Mouse (Mus musculus): Measurements from ENCODE around the gene Me3.

GRCm38 (mm10) chr7:89856440-89857217 is 224.4 kb downstream of the Me3 start:
- no peak for TF ChIP-seq MYOD1 (IDR thresholded peaks at IDR 0.05; ENCODE audit: control insufficient read depth, insufficient read length, low read depth)
- TF ChIP-seq USF1 (IDR thresholded peaks at IDR 0.05; ENCODE audit: low read depth) = no peak
- TF ChIP-seq CTCF (IDR thresholded peaks at IDR 0.05; ENCODE audit: control insufficient read depth, insufficient read depth, insufficient read length) = no peak
- no peak for TF ChIP-seq MAX (IDR thresholded peaks at IDR 0.05)
- TF ChIP-seq CEBPB (IDR thresholded peaks at IDR 0.05; ENCODE audit: low read depth) = no peak
